Mouse (Mus musculus): ENCODE measurements around the gene Jak2. TPM values are rescaled to one million over a fixed set of nuclear protein-coding genes. Genes with fewer than 3 reads are reported as not detected.

Jak2 gene
- polyA plus RNA-seq (2012; rRNA removed; ENCODE audit: low replicate concordance), result 7.7 and 20.4 TPM in 2 replicates

DNA sequence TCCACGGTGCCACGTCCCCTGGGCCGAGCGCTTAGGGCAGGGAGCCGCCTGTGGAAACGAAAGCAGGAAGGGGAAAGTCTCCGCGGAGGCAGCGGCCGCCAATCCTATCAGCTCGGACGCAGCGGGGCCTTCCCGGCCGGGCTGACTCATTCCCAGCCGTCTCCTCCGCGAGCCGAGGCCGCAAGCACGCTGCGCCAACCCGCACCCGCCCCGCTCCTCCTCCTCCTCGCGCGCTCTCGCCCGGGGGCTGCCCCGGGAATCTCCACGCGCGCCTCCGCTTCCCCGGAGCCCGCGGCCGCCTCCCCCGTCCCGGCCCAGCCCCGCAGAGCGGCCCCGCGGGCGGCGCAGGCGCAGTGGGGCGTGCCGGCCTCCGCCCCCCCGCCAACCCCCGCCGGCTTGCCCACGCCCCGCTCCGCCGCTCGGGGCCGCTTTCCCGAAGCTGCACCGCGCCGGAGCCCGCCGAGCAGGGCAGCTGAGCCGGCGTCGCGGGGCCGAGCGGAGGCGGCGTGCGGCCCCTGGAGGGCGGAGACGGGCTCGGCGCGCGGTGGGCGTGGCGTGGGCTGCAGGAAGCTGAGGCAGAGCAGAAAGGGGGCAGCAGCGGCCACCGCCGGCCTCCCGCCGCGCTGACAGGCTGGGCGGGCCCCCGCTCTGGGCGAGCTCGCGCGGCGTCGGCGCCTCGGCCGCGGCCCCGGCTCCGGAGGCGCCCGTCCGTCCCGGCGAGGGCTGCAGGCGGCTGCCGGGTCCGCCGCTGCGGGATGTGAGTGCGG is at the start of gene Jak2:
Gene Jak2 (plus strand): TSS at position 638 of the 767 bp plus-strand sequence.

GRCm38 (mm10) chr19:29325053-29325851 is 73.6 kb downstream of the Jak2 start, which contains the start of gene Insl6:
Gene Insl6 (minus strand): TSS chr19:29325356.

GRCm38 (mm10) chr19:29334068-29334745 is 82.6 kb downstream of the Jak2 start, which contains the start of gene Rln1:
Gene Rln1 (minus strand): TSS chr19:29334670.

Other genes starting within 250 kb of the Jak2 start
- gene Ak3, start 203.9 kb upstream of the Jak2 start, polyA plus RNA-seq (2012; rRNA removed; ENCODE audit: low replicate concordance), result 129 and 175 TPM in 2 replicates
- 25.4 and 37.5 TPM in 2 replicates for gene Rcl1, start 150.5 kb upstream of the Jak2 start, polyA plus RNA-seq (2012; rRNA removed; ENCODE audit: low replicate concordance)
- gene Insl6, start 73.5 kb downstream of the Jak2 start, polyA plus RNA-seq (2012; rRNA removed; ENCODE audit: low replicate concordance), result 5.8 and 6.0 TPM in 2 replicates
- gene Rln1, start 82.8 kb downstream of the Jak2 start, polyA plus RNA-seq (2012; rRNA removed; ENCODE audit: low replicate concordance), result 0.60 TPM in 1 of 2 replicates, not detected in the other
- gene Plgrkt, start 115.6 kb downstream of the Jak2 start, polyA plus RNA-seq (2012; rRNA removed; ENCODE audit: low replicate concordance), result 44.1 and 73.9 TPM in 2 replicates
- 5.5 and 16.3 TPM in 2 replicates for gene Cd274, start 115.6 kb downstream of the Jak2 start, polyA plus RNA-seq (2012; rRNA removed; ENCODE audit: low replicate concordance)
- gene Pdcd1lg2, start 159.1 kb downstream of the Jak2 start, polyA plus RNA-seq (2012; rRNA removed; ENCODE audit: low replicate concordance), result 0.06 and 0.14 TPM in 2 replicates

Data from subcutaneous adipose tissue, adult 2 months (tissue).